Mouse (Mus musculus) liver, embryonic 14.5 days (tissue): ENCODE measurements around the gene Tex22. TPM values are rescaled to one million over a fixed set of nuclear protein-coding genes. Genes with fewer than 3 reads are reported as not detected.

Experiments
- ATAC-seq: fragments of 200-750 bp; cut with Nextera tagmentation; 2 replicates; pipeline ENCODE4 v1.8.0; 2017; ENCODE audit warnings: moderate number of reproducible peaks, mild to moderate bottlenecking, moderate library complexity; ENCODE audit not compliant: insufficient read depth
- DNase-seq, 3 experiments: peaks; one replicate each; pipeline ENCODE4 v3.0.0-alpha.2; 2012 to 2013; ENCODE audit warnings: low read depth in 3 of 3, low spot score in 3 of 3
- H3K27ac ChIP-seq: fragments of 300-500 bp; sonication (generic); 2 replicates; pipeline ENCODE4 v1.5.1; 2014; ENCODE audit warnings: moderate library complexity, mild to moderate bottlenecking, control low read depth, inconsistent platforms
- H3K27me3 ChIP-seq: fragments of 300-500 bp; sonication (generic); 2 replicates; pipeline ENCODE4 v1.6.1; 2014; ENCODE audit warnings: mild to moderate bottlenecking, low read length, moderate library complexity; ENCODE audit not compliant: control insufficient read depth, insufficient read depth
- H3K36me3 ChIP-seq: fragments of 300-500 bp; sonication (generic); replicated peaks from 2 replicates; pipeline ENCODE4 v1.6.1; 2014; ENCODE audit warnings: low read depth; ENCODE audit not compliant: control insufficient read depth, insufficient read depth
- H3K4me1 ChIP-seq, 2 experiments: fragments of 200-500 bp in 1 of 2; fragments of 300-500 bp in 1 of 2; sonication (generic) in 1 of 2; replicated peaks; 2 replicates each; pipeline ENCODE4 v1.6.1; 2012 to 2014; ENCODE audit warnings: antibody characterized with exemption in 1 of 2, inconsistent platforms in 1 of 2, low read length in 1 of 2; ENCODE audit not compliant: control insufficient read depth in 2 of 2, insufficient read depth in 2 of 2
- H3K4me2 ChIP-seq: fragments of 300-500 bp; sonication (generic); 2 replicates; pipeline ENCODE4 v1.6.1; 2014; ENCODE audit warnings: low read depth, mild to moderate bottlenecking, control low read depth, moderate library complexity
- H3K4me3 ChIP-seq, 2 experiments: fragments of 200-500 bp in 1 of 2; fragments of 300-500 bp in 1 of 2; sonication (generic) in 1 of 2; 2 replicates each; pipeline ENCODE4 v1.5.1; 2012 to 2014; ENCODE audit warnings: low read depth in 2 of 2, low read length in 2 of 2, mild to moderate bottlenecking in 2 of 2, control low read depth in 1 of 2, inconsistent platforms in 1 of 2, moderate library complexity in 1 of 2; ENCODE audit not compliant: insufficient read depth in 1 of 2
- H3K9ac ChIP-seq: fragments of 300-500 bp; sonication (generic); replicated peaks from 2 replicates; pipeline ENCODE4 v1.6.1; 2014; ENCODE audit warnings: mild to moderate bottlenecking, control low read depth, moderate library complexity
- H3K9me3 ChIP-seq: fragments of 300-500 bp; sonication (generic); 2 replicates; pipeline ENCODE4 v1.6.1; 2016; ENCODE audit warnings: low read length, mixed read lengths; ENCODE audit not compliant: control insufficient read depth
- CTCF ChIP-seq: IDR thresholded peaks from 2 replicates; pipeline ENCODE4 v1.5.1; 2016; ENCODE audit warnings: antibody characterized with exemption, low read depth, control low read depth
- EP300 ChIP-seq: IDR thresholded peaks from 2 replicates; pipeline ENCODE4 v1.6.1; 2016; ENCODE audit warnings: antibody characterized with exemption, low read depth
- WGBS: fragments of 180-500 bp; shearing (Covaris S2); extraction: QIAGEN DNeasy Blood & Tissue Kit; methylation state at CpG from one replicate; pipeline ENCODE4 v1.1.7; 2014; ENCODE audit not compliant: insufficient replicate concordance; 5-methylcytosine and 5-hydroxymethylcytosine counted together
- polyA plus RNA-seq, 2 experiments: library from polyadenylated mRNA; depleted of rRNA in 1 of 2; stranded (reverse) in 1 of 2; unstranded in 1 of 2; fragments of >200 nt; fragmentation: Nextera tagmentation in 1 of 2; extraction: Ambion mirVana in 1 of 2; gene quantifications; 2 replicates each; pipeline versions ENCODE4 v1.2.1 to v1.2.3; 2012 to 2014

Tex22 gene
- polyA plus RNA-seq (2012; rRNA removed) = 0.02 TPM in 1 of 2 replicates, not detected in the other
- not detected in 2 replicates for polyA plus RNA-seq (2014; fragmentation: Nextera tagmentation; extraction: Ambion mirVana)

GRCm38 (mm10) chr12:113074329-113075062 lies at the start of gene Tex22:
Gene Tex22, plus strand, starts transcription at chr12:113074502.
- peak; percentile 41 to 52 (median 41) for DNase-seq
- Histone ChIP-seq H3K27me3 (no peaks in the 10 kb centered on the region), H3K9ac (peak within 1 kb of the TSS; percentile 55), H3K27ac (peak within 1 kb of the TSS; percentile 6; the same call in 1 of the 2 replicates), H3K4me1 (peaks cover 7 to 17% of the 10 kb centered on the region in 2 experiments), H3K36me3 (no peaks in the 10 kb centered on the region), H3K9me3 (no peaks in the 10 kb centered on the region), H3K4me2 (peak within 1 kb of the TSS; percentile 89), H3K4me3 (peak within 1 kb of the TSS; percentile 57 to 65)
- TF ChIP-seq EP300 = no peak
- TF ChIP-seq CTCF = no peak
- WGBS = 3% methylated on average over 32 of the region's 32 CpGs
- ATAC-seq = peak; percentile 76

GRCm38 (mm10) chr12:113026557-113026956 lies 47.7 kb upstream of the Tex22 start:
- TF ChIP-seq EP300 (no peak), CTCF (no peak)
- DNase-seq (no peak), ATAC-seq (no peak)
- WGBS = 94% methylated on average over 1 of the region's 1 CpGs
- Histone ChIP-seq H3K4me1 (peaks cover 16 to 18% of the 10 kb centered on the region in 2 experiments), H3K27me3 (no peaks in the 10 kb centered on the region), H3K27ac (no peak overlapping the region), H3K9ac (no peak overlapping the region), H3K36me3 (no peaks in the 10 kb centered on the region; the same call in 1 of the 2 replicates), H3K9me3 (no peaks in the 10 kb centered on the region), H3K4me3 (no peak overlapping the region), H3K4me2 (no peak overlapping the region)

- ATAC-seq = no peak
- WGBS = 84% methylated on average over 2 of the region's 2 CpGs
These were observed 46.8 kb upstream of the Tex22 start for GRCm38 (mm10) chr12:113027495-113027894.

GRCm38 (mm10) chr12:113028067-113028466 lies 46.2 kb upstream of the Tex22 start:
- ATAC-seq = no peak
- WGBS = 76% methylated on average over 5 of the region's 5 CpGs

More at GRCm38 (mm10) chr12:113027495-113027894, 46.8 kb upstream of the Tex22 start:
- H3K27me3 ChIP-seq = no peaks in the 10 kb centered on the region
- TF ChIP-seq EP300 (no peak), CTCF (no peak)
- no peak overlapping the region for H3K4me3 ChIP-seq
- DNase-seq = no peak
- no peak overlapping the region for H3K4me2 ChIP-seq
- peaks cover 25 to 28% of the 10 kb centered on the region in 2 experiments for H3K4me1 ChIP-seq
- H3K9ac ChIP-seq = no peak overlapping the region
- H3K27ac ChIP-seq = no peak overlapping the region
- H3K36me3 ChIP-seq = no peaks in the 10 kb centered on the region; the same call in 1 of the 2 replicates
- no peaks in the 10 kb centered on the region for H3K9me3 ChIP-seq

GRCm38 (mm10) chr12:113028898-113029297 lies 45.4 kb upstream of the Tex22 start:
- 81% methylated on average over 9 of the region's 9 CpGs for WGBS
- H3K36me3 ChIP-seq = no peaks in the 10 kb centered on the region
- TF ChIP-seq CTCF (no peak), EP300 (no peak)
- ATAC-seq = no peak
- no peak overlapping the region for H3K4me3 ChIP-seq
- no peak overlapping the region for H3K27ac ChIP-seq
- H3K9me3 ChIP-seq = no peaks in the 10 kb centered on the region
- H3K27me3 ChIP-seq = no peaks in the 10 kb centered on the region
- DNase-seq = no peak
- no peak overlapping the region for H3K9ac ChIP-seq
- no peak overlapping the region for H3K4me2 ChIP-seq
- H3K4me1 ChIP-seq = peaks cover 27 to 28% of the 10 kb centered on the region in 2 experiments

More at GRCm38 (mm10) chr12:113028067-113028466, 46.2 kb upstream of the Tex22 start:
- Histone ChIP-seq H3K27ac (no peak overlapping the region), H3K9me3 (no peaks in the 10 kb centered on the region), H3K4me1 (peaks cover 27 to 28% of the 10 kb centered on the region in 2 experiments), H3K27me3 (no peaks in the 10 kb centered on the region), H3K4me2 (no peak overlapping the region), H3K9ac (no peak overlapping the region), H3K4me3 (no peak overlapping the region), H3K36me3 (no peaks in the 10 kb centered on the region; the same call in 1 of the 2 replicates)
- TF ChIP-seq EP300 = no peak
- TF ChIP-seq CTCF = no peak
- DNase-seq = no peak
